Mouse (Mus musculus) layer of hippocampus, adult 18-20 months (tissue): ENCODE data around the gene Vps33a. TPM values are rescaled to one million over a fixed set of nuclear protein-coding genes. Genes with fewer than 3 reads are reported as not detected.

Experiments
- microRNA-seq, 2 experiments: library from miRNA; unstranded; fragments of <30 nt; microRNA quantifications; one replicate each; pipeline ENCODE4 v1.2.0; 2021
- total RNA-seq, 2 experiments: library from RNA; stranded (reverse); gene quantifications; 2 replicates each; pipeline ENCODE4 v1.2.3; 2021

Vps33a gene
- total RNA-seq, 2 experiments from 2014 or later, result 93.0 to 96.5 TPM

Small RNA genes lying within 50 kb of the gene (microRNA-seq; reads per million reads assigned to microRNA genes)
- 0.78 to 0.99 reads per million in 2 experiments for gene Mir7647

Other genes starting within 250 kb of the Vps33a start
- gene Bcl7a, start 229.2 kb downstream of the Vps33a start, total RNA-seq, result 10 to 100 TPM; 66.1 to 66.3 TPM
- 10 to 100 TPM; 15.4 to 20.6 TPM for gene Mlxip, start 178.2 kb downstream of the Vps33a start, total RNA-seq
- gene Lrrc43, start 83.7 kb downstream of the Vps33a start, total RNA-seq, result under 1 TPM; 0.79 TPM
- gene Il31, start 83.5 kb downstream of the Vps33a start, total RNA-seq, result not detected
- under 1 TPM; 0.52 to 0.68 TPM for gene B3gnt4, start 62.6 kb downstream of the Vps33a start, total RNA-seq
- gene Diablo, start 48.9 kb downstream of the Vps33a start, total RNA-seq, result 10 to 100 TPM; 30.9 to 32.0 TPM
- 1 to 10 TPM; 2.2 to 5.0 TPM for gene Gm49027, start 47.5 kb downstream of the Vps33a start, total RNA-seq
- 100 to 1,000 TPM; 127 to 137 TPM for gene Clip1, start 111.6 kb upstream of the Vps33a start, total RNA-seq
- 10 to 100 TPM; 51.1 to 55.8 TPM for gene Zcchc8, start 148.1 kb upstream of the Vps33a start, total RNA-seq
- gene Rsrc2, start 176.4 kb upstream of the Vps33a start, total RNA-seq, result 10 to 100 TPM; 97.4 to 99.3 TPM
- gene Kntc1, start 176.7 kb upstream of the Vps33a start, total RNA-seq, result 1 to 10 TPM; 1.8 to 3.5 TPM